Mouse (Mus musculus) effector memory CD4-positive, alpha-beta T cell, adult 7 months (primary cell): ENCODE measurements around the gene Vmn2r44. TPM values are rescaled to one million over a fixed set of nuclear protein-coding genes. Genes with fewer than 3 reads are reported as not detected.

Source experiments
- polyA plus RNA-seq: library from polyadenylated mRNA; unstranded; fragments of 100-300 nt; shearing (Covaris generic); gene quantifications from one replicate; pipeline ENCODE4 v1.2.1, GENCODE M21; 2017

The Vmn2r44 gene
- polyA plus RNA-seq, result 0.32 TPM

GRCm38 (mm10) chr7:8383233-8383632, at the start of gene Vmn2r44:
Vmn2r44 (minus strand) TSS chr7:8383333.

Other genes starting within 250 kb of the Vmn2r44 start
- gene Vmn2r41, start 221.7 kb downstream of the Vmn2r44 start, polyA plus RNA-seq, result not detected
- not detected for gene Vmn2r42, start 183.0 kb downstream of the Vmn2r44 start, polyA plus RNA-seq
- gene Vmn2r43, start 122.7 kb downstream of the Vmn2r44 start, polyA plus RNA-seq, result not detected
- not detected for gene Vmn2r45, start 105.7 kb upstream of the Vmn2r44 start, polyA plus RNA-seq